Mouse (Mus musculus) spleen, postnatal 10 days (tissue): ENCODE results near the gene Col25a1.

ENCODE experiments used
- DNase-seq, 2 experiments: peaks; one replicate each; pipeline ENCODE4 v3.0.0; 2021 to 2022; ENCODE audit warnings: low spot score in 2 of 2

The Col25a1 gene

DNA sequence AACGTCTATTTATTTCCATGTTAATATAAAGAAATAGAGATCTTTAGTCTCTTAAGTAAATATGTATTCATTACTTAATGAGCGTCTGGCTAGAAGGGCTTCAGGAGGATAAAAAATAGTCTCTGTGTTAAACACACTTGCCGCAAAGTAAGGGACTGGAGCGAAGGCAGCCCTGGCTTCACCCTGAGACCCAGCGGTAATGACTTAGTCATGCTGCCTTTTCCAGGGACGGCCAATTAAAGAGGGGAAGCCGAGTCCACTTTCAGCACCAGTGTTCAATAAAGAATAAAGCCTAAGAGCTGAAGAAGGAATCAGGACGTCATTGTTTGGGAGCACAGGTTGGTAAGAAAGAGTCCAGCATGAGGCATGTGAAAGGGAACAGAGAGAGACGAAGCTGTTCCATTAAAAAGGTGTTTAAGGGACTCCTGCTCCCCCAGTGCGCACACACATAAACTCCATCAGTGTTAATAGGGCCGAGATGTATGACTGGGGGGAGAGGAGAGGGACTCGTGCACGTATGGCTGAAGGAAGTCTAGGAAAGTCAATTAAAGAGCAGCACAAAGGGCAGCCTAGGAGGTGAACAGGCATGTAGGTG lies 30.1 kb downstream of the Col25a1 start:
- no peak for DNase-seq

- no peak for DNase-seq
Measured at GRCm38 (mm10) chr3:130166875-130167274, 35.6 kb downstream of the Col25a1 start.

DNA sequence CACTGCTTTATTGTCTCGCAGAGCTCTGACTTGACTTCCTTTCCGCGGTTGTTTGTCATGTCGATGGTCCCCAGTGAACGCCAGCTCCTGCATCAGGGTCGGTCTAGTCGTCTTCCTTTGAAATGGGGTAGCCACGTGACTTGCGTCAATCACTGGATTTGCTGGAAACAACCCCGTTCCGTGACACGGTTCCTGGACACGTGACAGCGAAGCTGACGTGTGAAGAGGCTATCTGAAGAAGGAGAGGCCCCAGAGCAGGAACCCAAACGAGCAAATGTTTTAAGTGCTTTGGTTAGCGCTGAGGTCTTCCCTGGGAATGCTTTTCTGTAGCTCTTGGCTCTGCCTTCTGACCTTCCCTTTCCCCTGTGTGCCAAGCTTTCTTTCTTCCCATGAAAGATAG lies 41.5 kb downstream of the Col25a1 start:
- no peak for DNase-seq

- DNase-seq, result peak; percentile 5 to 57
Measured at GRCm38 (mm10) chr3:130180181-130180940, 49.1 kb downstream of the Col25a1 start.

DNA sequence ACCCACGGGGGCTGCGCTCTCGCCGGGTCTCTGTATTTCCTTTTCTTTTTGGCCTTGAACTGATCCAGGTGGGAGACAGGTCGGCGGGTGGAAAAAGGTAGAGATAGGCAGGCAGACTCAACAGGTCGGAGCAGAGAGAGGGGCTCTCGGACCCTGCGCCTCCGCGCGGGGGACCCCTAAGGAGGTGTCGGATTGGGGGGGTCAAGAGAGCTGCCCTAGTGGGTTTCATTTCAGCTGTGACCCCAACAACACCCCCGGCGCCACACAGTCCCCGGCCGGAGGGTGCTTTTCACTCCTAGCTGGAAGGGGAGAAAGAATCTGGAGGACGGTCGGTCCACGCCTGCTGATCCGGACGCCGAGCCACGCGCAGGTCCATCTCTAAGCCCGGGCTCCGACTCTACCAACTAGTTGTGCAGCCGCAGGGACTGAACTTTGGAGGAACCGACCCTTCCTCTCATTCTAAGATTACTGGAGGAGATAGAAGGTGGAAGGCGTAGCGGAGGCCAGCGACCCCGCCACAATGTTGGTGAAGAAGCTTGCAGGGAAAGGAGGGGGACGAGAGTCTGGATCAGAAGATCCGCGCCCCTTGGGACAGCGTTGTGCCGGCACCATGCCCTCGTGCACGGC lies 49.8 kb downstream of the Col25a1 start:
- no peak for DNase-seq

GRCm38 (mm10) chr3:130181591-130181980 lies 50.3 kb downstream of the Col25a1 start:
- no peak for DNase-seq

DNA sequence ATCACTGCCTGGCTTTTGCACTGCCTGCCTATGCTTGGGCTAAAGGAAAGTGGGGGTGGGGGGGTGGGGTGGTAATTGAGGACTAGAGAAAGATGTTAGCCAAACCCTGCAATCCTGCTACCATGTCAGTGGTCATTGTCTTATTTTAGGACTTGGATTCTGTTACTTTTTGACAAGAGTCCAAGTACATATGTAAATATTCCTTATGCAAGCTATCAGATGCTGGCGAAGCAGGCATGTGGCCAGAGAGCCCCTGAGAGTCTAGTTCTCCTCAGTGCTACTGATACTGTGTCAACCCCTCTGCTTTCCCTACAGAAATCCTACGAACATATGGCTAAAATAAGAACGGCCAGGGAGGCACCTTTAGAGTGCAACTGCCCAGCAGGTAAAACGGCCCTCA lies 51.1 kb downstream of the Col25a1 start:
- no peak for DNase-seq

DNA sequence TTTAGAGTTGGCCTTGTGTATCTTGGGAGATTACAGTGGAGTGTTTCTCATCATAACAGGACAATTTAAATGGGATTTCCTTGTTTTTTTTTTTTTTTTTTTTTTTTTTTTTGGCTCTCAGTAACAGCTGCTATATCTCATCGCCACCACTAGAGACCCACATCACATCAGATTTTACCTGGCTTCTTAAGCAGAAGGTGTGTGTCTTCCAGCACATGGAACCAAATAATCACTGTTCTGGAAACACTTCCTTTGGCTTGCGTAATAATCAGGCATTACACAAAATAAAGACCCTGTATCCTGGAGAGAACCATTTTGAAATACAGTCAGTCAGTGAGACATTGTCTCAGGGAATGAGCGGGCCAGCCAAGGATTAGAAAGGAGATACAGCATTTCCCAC lies 53.8 kb downstream of the Col25a1 start:
- no peak for DNase-seq

- no peak for DNase-seq
Measured at GRCm38 (mm10) chr3:130187588-130187987, 56.3 kb downstream of the Col25a1 start.

GRCm38 (mm10) chr3:130193450-130193849 lies 62.1 kb downstream of the Col25a1 start:
- no peak for DNase-seq

GRCm38 (mm10) chr3:130214631-130215030 lies 83.3 kb downstream of the Col25a1 start:
- DNase-seq, result no peak

DNA sequence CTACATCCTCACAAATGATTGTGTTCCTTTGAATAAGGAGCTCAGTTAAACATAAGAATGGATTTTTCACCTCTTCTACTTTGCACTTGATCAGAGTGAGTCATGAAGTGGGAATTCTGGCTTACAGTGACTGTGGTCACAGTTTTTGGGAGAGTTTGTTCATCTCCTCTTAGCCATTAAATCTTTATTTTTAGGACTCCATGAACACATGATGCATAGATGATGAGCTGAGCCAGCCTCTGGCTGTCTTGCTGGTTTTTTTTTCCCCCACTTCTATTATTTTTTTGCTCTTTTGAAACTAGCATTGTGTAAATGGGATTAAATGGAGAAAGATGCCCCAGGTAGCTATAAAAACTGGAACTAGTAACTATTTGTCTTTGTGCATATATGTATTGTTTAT lies 84.8 kb downstream of the Col25a1 start:
- no peak for DNase-seq

DNA sequence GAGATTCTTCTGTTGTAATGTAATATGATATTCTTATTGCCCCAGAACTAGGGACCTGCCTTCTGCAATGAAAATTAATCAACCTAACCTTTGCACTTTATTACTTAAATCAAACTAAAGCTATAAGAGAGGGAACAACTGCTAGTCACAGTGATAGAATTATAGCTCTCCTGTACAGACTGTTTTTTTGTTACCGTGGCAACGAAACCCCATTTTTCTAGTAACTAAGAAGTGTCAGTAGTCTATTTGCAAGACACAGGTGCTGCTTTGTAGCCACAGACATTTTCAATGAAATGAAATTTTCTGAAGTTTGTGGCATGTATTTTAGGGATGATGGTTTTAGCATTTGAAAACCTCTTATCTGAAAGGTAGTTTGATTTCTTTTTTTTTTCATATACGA lies 85.3 kb downstream of the Col25a1 start:
- no peak for DNase-seq

DNA sequence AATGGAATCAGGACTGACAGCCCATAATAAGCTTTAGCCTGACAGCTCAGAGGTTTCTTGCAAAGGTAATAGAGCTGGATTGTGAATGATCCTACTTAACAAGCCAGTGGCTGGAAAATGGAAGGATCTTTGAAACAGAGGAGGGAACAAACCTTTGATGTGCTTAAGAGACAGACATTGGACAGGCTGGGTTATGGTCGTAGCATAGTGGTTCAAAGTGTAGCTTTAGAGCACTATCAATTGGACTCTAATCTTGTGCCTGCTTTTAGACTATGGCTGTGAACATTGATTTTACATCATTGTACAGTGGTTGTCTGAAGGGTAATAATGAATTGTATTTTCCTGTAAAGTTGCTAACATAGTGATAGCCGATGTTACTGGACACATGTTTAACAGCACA lies 86.4 kb downstream of the Col25a1 start:
- DNase-seq, result no peak

DNA sequence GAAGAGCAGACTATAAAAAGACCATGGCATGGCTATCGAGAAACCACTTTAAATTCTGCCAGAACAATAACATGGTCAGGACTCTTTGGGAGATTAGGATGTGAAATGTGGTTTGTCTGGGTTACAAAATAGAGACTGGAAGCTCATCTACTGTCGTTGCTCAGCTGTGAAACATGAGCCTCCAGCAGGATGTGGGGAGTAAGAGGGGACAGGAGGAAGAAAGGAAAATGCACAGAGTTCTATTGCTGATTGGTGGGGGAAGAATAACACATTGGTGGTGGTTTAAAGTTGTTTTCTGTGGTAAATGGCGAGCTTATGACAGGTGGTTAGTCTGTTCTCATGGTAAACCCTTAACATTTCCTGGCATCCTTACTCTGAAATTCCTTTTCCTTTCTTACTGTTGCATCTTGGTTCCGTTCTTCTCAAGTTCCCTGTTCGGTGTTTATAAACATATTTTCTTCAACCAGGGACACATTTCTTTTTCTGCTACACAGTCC lies 87.0 kb downstream of the Col25a1 start:
- DNase-seq, result no peak

GRCm38 (mm10) chr3:130220811-130221210 lies 89.5 kb downstream of the Col25a1 start:
- DNase-seq, result no peak

DNA sequence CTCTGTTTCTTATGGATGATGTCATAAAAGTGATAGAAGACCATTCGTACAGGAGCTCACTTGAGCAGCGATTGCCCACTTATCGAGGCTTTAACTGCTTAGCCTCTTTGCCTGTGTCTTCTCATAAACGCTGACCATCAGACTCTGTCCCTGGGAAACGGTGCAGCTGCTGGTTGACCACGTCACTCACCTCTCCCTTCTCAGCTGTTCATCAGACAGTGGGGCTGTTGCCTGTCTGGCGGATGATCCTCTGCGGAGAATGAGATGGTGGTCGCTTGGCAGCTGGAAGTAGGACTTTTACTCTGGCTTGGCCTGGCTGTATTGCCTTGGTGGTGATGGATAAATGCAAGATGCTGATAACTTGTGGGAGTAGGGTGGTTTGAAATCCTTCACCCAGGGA lies 96.9 kb downstream of the Col25a1 start:
- no peak for DNase-seq

DNA sequence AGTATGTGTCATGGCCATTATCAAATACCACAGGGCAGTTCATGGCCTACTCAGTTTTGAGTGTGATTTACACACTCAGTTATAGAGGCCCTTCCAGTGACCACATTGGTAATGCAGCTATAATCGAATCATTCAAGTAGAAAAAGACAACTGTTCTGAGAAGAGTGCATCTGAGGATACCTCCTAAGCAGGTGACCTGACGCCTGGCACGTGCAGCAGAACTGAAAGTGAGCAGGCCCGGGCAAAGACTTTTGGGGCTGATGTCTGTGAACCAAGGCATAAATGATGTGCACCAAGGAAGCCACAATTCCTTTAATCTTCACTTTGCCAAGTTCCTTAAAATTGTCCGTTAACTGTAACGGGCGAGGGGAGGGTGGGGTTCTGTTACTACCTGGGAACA lies 101.6 kb downstream of the Col25a1 start:
- no peak for DNase-seq

DNA sequence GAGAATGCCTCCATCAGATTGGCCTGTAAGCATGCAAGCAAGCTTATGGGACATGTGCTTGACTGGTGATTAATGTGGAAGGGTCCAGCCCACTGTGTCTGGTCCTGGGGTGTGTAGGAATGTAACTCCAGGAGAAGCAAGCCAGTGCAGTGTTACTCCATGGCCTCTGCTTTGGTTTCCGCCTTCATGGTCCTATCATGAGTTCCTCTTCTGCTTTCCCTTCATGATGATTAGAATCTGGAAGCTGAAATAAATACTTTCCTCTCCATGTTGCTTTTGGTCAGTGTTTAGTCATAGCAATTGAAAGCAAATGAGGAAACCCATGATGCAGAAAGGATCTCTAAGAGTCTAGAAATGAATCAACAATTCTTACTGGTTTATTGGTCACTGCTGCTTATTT lies 103.9 kb downstream of the Col25a1 start:
- no peak for DNase-seq

DNA sequence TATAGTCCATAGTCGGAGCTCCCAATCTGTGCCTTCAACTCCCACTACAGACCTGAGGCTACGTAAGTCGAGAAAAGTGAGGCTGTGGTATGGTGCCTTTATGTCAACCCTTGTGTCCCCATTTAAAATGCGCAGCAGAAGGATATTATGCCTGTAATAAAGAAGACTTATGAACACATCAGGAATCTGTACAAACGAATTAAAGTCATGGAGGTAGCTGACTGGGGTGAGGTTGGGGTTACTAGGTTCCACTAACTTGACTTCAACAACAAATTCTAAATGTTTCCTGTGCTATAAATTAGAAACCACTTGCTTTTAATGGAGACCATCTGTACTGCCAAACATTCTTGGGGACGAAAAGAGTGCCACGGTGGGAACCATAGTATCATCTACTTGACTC lies 104.8 kb downstream of the Col25a1 start:
- DNase-seq, result no peak

- no peak for DNase-seq
Measured at GRCm38 (mm10) chr3:130237852-130238251, 106.6 kb downstream of the Col25a1 start.

DNA sequence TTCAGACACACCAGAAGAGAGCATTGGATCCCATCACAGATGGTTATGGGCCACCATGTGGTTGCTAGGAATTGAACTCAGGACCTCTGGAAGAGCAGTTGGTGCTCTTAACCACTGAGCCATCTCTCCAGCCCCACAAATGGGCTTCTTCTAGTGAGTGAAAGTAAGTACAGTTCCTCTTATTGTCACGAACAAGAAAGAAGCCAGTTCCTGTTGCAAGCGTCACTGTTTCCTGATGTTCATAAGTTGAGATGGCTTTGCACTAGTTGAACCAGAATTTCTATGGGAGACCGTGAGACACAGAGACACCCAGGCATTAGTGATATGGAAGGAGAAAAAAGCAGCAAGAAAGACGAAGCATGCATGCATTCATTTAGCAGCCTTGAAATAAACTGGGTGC lies 110.6 kb downstream of the Col25a1 start:
- DNase-seq, result no peak

GRCm38 (mm10) chr3:130242647-130243296 lies 111.5 kb downstream of the Col25a1 start:
- no peak for DNase-seq
